Mouse (Mus musculus) kidney, embryonic 15.5 days (tissue): ENCODE data around the gene Mcts2. TPM values are rescaled to one million over a fixed set of nuclear protein-coding genes. Genes with fewer than 3 reads are reported as not detected.
A peak's percentile ranks its signal among the peaks of the same experiment; 100 is the strongest.

Experiments
- ATAC-seq: fragments of 200-750 bp; cut with Nextera tagmentation; replicated peaks from 2 replicates; pipeline ENCODE4 v1.8.0; 2017; ENCODE audit warnings: moderate TSS enrichment; ENCODE audit not compliant: low FRiP score
- H3K27ac ChIP-seq: fragments of 300-500 bp; sonication (generic); 2 replicates; pipeline ENCODE4 v1.5.1; 2015; ENCODE audit warnings: mild to moderate bottlenecking, inconsistent platforms
- H3K27me3 ChIP-seq: fragments of 300-500 bp; sonication (generic); 2 replicates; pipeline ENCODE4 v1.6.1; 2015; ENCODE audit warnings: inconsistent platforms
- H3K36me3 ChIP-seq: fragments of 300-500 bp; sonication (generic); 2 replicates; pipeline ENCODE4 v1.6.1; 2015; ENCODE audit warnings: inconsistent platforms
- H3K4me1 ChIP-seq: fragments of 300-500 bp; sonication (generic); 2 replicates; pipeline ENCODE4 v1.6.1; 2015; ENCODE audit warnings: inconsistent platforms
- H3K4me2 ChIP-seq: fragments of 300-500 bp; sonication (generic); 2 replicates; pipeline ENCODE4 v1.6.1; 2015; ENCODE audit warnings: moderate library complexity, mild to moderate bottlenecking, inconsistent platforms
- H3K4me3 ChIP-seq: fragments of 300-500 bp; sonication (generic); replicated peaks from 2 replicates; pipeline ENCODE4 v1.5.1; 2015; ENCODE audit warnings: mild to moderate bottlenecking, inconsistent platforms
- H3K9ac ChIP-seq: fragments of 300-500 bp; sonication (generic); 2 replicates; pipeline ENCODE4 v1.6.1; 2015; ENCODE audit warnings: mild to moderate bottlenecking, inconsistent platforms
- H3K9me3 ChIP-seq: fragments of 300-500 bp; sonication (generic); replicated peaks from 2 replicates; pipeline ENCODE4 v1.6.1; 2016; ENCODE audit warnings: inconsistent platforms
- WGBS: fragments of 180-500 bp; shearing (Covaris S2); methylation state at CpG from one replicate; pipeline ENCODE4 v1.1.7; 2015; ENCODE audit warnings: mixed read lengths; 5-methylcytosine and 5-hydroxymethylcytosine counted together
- polyA plus RNA-seq: library from polyadenylated mRNA; unstranded; fragments of >200 nt; fragmentation: Nextera tagmentation; extraction: Ambion mirVana; gene quantifications from 2 replicates; pipeline ENCODE4 v1.2.1, GENCODE M21; 2015

Mcts2 gene
- polyA plus RNA-seq, 1 experiment from 2014 or later, result 29.5 TPM

DNA sequence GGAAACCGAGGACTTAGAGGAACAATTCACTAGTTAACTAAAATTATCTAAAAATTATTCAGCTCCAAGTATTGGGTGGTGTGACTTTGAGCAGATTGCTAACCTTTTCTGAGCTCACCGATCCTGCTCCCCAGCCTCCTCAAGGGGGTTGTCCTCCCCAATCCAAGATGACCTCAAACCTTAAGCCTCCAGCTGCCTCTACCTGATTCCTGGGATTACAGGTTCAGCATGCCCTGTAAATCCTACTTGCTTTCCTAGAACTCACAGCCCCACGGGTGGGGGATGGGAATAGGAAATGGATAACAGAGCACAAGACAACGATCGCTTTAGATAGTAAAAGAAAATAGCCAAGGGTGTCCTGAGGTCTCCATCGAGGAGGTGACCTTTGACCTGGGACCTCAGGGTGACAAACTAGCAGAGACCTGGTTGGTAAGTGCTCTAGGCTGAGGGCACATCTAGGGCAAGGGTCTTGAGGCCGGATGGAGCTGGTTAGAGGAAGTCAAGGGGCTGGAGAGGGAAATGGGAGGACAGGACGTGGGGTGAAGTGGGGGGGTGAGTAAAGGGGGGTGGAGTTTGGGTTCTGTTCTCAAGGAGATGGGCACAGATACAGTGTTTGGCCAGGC lies 42.3 kb downstream of the Mcts2 start:
- 32% methylated on average over 8 of the region's 8 CpGs for WGBS
- ATAC-seq, result peak; percentile 41
- H3K9ac ChIP-seq, result no peak overlapping the region

GRCm38 (mm10) chr2:152729636-152730020 lies 42.8 kb downstream of the Mcts2 start:
- WGBS, result 24% methylated on average over 7 of the region's 7 CpGs
- peaks cover 92% of the 10 kb centered on the region for H3K4me1 ChIP-seq
- H3K9ac ChIP-seq, result no peak overlapping the region

More for the DNA sequence above, 42.3 kb downstream of the Mcts2 start:
- H3K4me2 ChIP-seq, result peak overlapping the region; percentile 10; the same call in 1 of the 2 replicates
- no peaks in the 10 kb centered on the region for H3K9me3 ChIP-seq
- H3K36me3 ChIP-seq, result no peaks in the 10 kb centered on the region
- H3K27me3 ChIP-seq, result no peaks in the 10 kb centered on the region
- peak overlapping the region; percentile 87 for H3K27ac ChIP-seq
- peaks cover 92% of the 10 kb centered on the region for H3K4me1 ChIP-seq
- H3K4me3 ChIP-seq, result no peak overlapping the region

DNA sequence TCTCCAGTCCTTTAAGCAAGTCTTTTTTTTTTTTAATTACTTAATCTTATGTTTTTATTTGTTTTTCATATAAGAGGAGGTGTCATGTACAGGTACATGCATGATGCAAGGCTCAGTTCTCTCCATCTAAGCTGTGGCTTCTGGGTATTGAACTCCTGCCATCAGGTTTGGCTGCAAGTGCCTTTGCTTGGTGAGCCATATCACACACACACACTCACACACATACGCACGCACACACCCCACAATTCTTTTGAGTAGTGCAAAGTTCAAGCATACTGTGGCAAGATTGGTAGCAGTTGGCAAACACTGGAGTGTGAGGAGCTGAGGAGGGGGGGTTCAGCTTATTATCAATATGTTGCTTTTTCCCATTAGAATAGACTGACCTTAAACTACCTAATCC lies 46.4 kb downstream of the Mcts2 start:
- WGBS, result 95% methylated on average over 2 of the region's 2 CpGs

More at GRCm38 (mm10) chr2:152729636-152730020, 42.8 kb downstream of the Mcts2 start:
- peak; percentile 53 for ATAC-seq
- Histone ChIP-seq H3K4me3 (no peak overlapping the region), H3K9me3 (no peaks in the 10 kb centered on the region), H3K27ac (peak overlapping the region; percentile 87), H3K27me3 (no peaks in the 10 kb centered on the region), H3K36me3 (no peaks in the 10 kb centered on the region), H3K4me2 (peak overlapping the region; percentile 10; the same call in 1 of the 2 replicates)

GRCm38 (mm10) chr2:152734501-152734900 lies 47.7 kb downstream of the Mcts2 start:
- peak overlapping the region; percentile 67 for H3K4me3 ChIP-seq
- H3K9ac ChIP-seq, result peak overlapping the region; percentile 29; the same call in 1 of the 2 replicates
- ATAC-seq, result no peak
- no peaks in the 10 kb centered on the region for H3K36me3 ChIP-seq
- peaks cover 77% of the 10 kb centered on the region for H3K4me1 ChIP-seq
- H3K27ac ChIP-seq, result peak overlapping the region; percentile 97
- WGBS, result 13% methylated on average over 10 of the region's 10 CpGs
- H3K4me2 ChIP-seq, result peak overlapping the region; percentile 63
- no peaks in the 10 kb centered on the region for H3K27me3 ChIP-seq
- H3K9me3 ChIP-seq, result no peaks in the 10 kb centered on the region

More for the DNA sequence above, 46.4 kb downstream of the Mcts2 start:
- Histone ChIP-seq H3K9ac (no peak overlapping the region), H3K4me2 (no peak overlapping the region), H3K9me3 (no peaks in the 10 kb centered on the region), H3K27ac (0 out of 2 replicates have a peak overlapping the region, but pooled peaks have one; percentile 14), H3K36me3 (no peaks in the 10 kb centered on the region), H3K4me1 (peaks cover 77% of the 10 kb centered on the region), H3K4me3 (no peak overlapping the region), H3K27me3 (no peaks in the 10 kb centered on the region)
- ATAC-seq, result no peak

- peaks cover 77% of the 10 kb centered on the region for H3K4me1 ChIP-seq
- no peaks in the 10 kb centered on the region for H3K9me3 ChIP-seq
- H3K27ac ChIP-seq, result peak overlapping the region; percentile 97
- peak overlapping the region; percentile 34; the same call in 1 of the 2 replicates for H3K9ac ChIP-seq
- H3K4me3 ChIP-seq, result peak overlapping the region; percentile 67
- H3K36me3 ChIP-seq, result no peaks in the 10 kb centered on the region
- peak overlapping the region; percentile 63 for H3K4me2 ChIP-seq
- 0% methylated on average over 28 of the region's 28 CpGs for WGBS
- H3K27me3 ChIP-seq, result no peaks in the 10 kb centered on the region
- peak; percentile 82 for ATAC-seq
Observed at GRCm38 (mm10) chr2:152734984-152735383, 48.1 kb downstream of the Mcts2 start.

GRCm38 (mm10) chr2:152736090-152736601 lies 49.3 kb downstream of the Mcts2 start, which contains the start of gene Id1:
Gene Id1, plus strand, starts transcription at chr2:152736251.
- Histone ChIP-seq H3K4me3 (peak within 1 kb of the TSS; percentile 67), H3K27ac (peak within 1 kb of the TSS; percentile 97), H3K9me3 (no peaks in the 10 kb centered on the region), H3K27me3 (no peaks in the 10 kb centered on the region), H3K36me3 (no peaks in the 10 kb centered on the region), H3K9ac (peak within 1 kb of the TSS; percentile 79), H3K4me2 (peak within 1 kb of the TSS; percentile 63), H3K4me1 (peaks cover 79% of the 10 kb centered on the region)
- WGBS, result under 1% methylated on average over 28 of the region's 28 CpGs
- peak; percentile 72 for ATAC-seq

- Histone ChIP-seq H3K4me3 (peak overlapping the region; percentile 67), H3K27me3 (no peaks in the 10 kb centered on the region), H3K4me2 (peak overlapping the region; percentile 63), H3K27ac (peak overlapping the region; percentile 97), H3K9ac (peak overlapping the region; percentile 79), H3K36me3 (no peaks in the 10 kb centered on the region), H3K9me3 (no peaks in the 10 kb centered on the region), H3K4me1 (peaks cover 83% of the 10 kb centered on the region)
- ATAC-seq, result no peak
- under 1% methylated on average over 22 of the region's 22 CpGs for WGBS
Observed at GRCm38 (mm10) chr2:152736748-152737147, 49.9 kb downstream of the Mcts2 start.

Other genes with a start within 250 kb of the Mcts2 start
- gene Defb23, start 222.4 kb upstream of the Mcts2 start, polyA plus RNA-seq, result 0.27 TPM in 1 of 2 replicates, not detected in the other
- not detected in 2 replicates for gene Defb20, start 210.0 kb upstream of the Mcts2 start, polyA plus RNA-seq
- not detected in 2 replicates for gene Defb22, start 196.9 kb upstream of the Mcts2 start, polyA plus RNA-seq
- not detected in 2 replicates for gene Defb26, start 175.3 kb upstream of the Mcts2 start, polyA plus RNA-seq
- gene Defb28, start 168.8 kb upstream of the Mcts2 start, polyA plus RNA-seq, result 0.67 and 0.95 TPM in 2 replicates
- gene Defb29, start 146.9 kb upstream of the Mcts2 start, polyA plus RNA-seq, result 0.90 and 1.6 TPM in 2 replicates
- not detected in 2 replicates for gene Gm17416, start 117.7 kb upstream of the Mcts2 start, polyA plus RNA-seq
- gene Defb21, start 114.3 kb upstream of the Mcts2 start, polyA plus RNA-seq, result not detected in 2 replicates
- 4.4 and 4.8 TPM in 2 replicates for gene Defb19, start 106.7 kb upstream of the Mcts2 start, polyA plus RNA-seq
- gene Defb45, start 87.6 kb upstream of the Mcts2 start, polyA plus RNA-seq, result not detected in 2 replicates
- 0.67 and 0.88 TPM in 2 replicates for gene Defb36, start 82.7 kb upstream of the Mcts2 start, polyA plus RNA-seq
- gene Defb25, start 64.0 kb upstream of the Mcts2 start, polyA plus RNA-seq, result 23.2 and 25.2 TPM in 2 replicates
- gene Rem1, start 60.1 kb upstream of the Mcts2 start, polyA plus RNA-seq, result 59.1 and 62.5 TPM in 2 replicates
- gene H13, start 17.6 kb upstream of the Mcts2 start, polyA plus RNA-seq, result 141 and 147 TPM in 2 replicates
- gene Id1, start 49.2 kb downstream of the Mcts2 start, polyA plus RNA-seq, result 133 and 143 TPM in 2 replicates
- 16.4 and 20.9 TPM in 2 replicates for gene Cox4i2, start 67.1 kb downstream of the Mcts2 start, polyA plus RNA-seq
- gene Bcl2l1, start 144.7 kb downstream of the Mcts2 start, polyA plus RNA-seq, result 99.5 and 106 TPM in 2 replicates
- 88.5 and 98.2 TPM in 2 replicates for gene Tpx2, start 160.9 kb downstream of the Mcts2 start, polyA plus RNA-seq
- 0.43 and 0.77 TPM in 2 replicates for gene Mylk2, start 224.3 kb downstream of the Mcts2 start, polyA plus RNA-seq
- gene Foxs1, start 246.2 kb downstream of the Mcts2 start, polyA plus RNA-seq, result 5.1 and 6.9 TPM in 2 replicates